Mouse (Mus musculus): ENCODE measurements around the gene Kcnip1.

Kcnip1 gene

GRCm38 (mm10) chr11:33992938-33993337, at the start of gene Kcnip1:
Gene Kcnip1 (minus strand): TSS chr11:33993152.
- no peak for DNase-seq (ENCODE audit: low spot score in 2 of 2)

- DNase-seq (ENCODE audit: low spot score in 2 of 2), result no peak
Measured at GRCm38 (mm10) chr11:34040061-34040460, 47.1 kb upstream of the Kcnip1 start.

- no peak for DNase-seq (ENCODE audit: low spot score in 2 of 2)
Measured at GRCm38 (mm10) chr11:34035909-34036658, 43.1 kb upstream of the Kcnip1 start.

- DNase-seq (ENCODE audit: low spot score in 2 of 2), result no peak
Measured at GRCm38 (mm10) chr11:34034794-34035193, 41.8 kb upstream of the Kcnip1 start.

- DNase-seq (ENCODE audit: low spot score in 2 of 2), result no peak
Measured at GRCm38 (mm10) chr11:34034008-34034505, 41.1 kb upstream of the Kcnip1 start.

- no peak for DNase-seq (ENCODE audit: low spot score in 2 of 2)
Measured at GRCm38 (mm10) chr11:34031015-34031805, 38.3 kb upstream of the Kcnip1 start.

GRCm38 (mm10) chr11:34029658-34030057, 36.7 kb upstream of the Kcnip1 start:
- no peak for DNase-seq (ENCODE audit: low spot score in 2 of 2)

- no peak for DNase-seq (ENCODE audit: low spot score in 2 of 2)
Measured at GRCm38 (mm10) chr11:34025091-34025490, 32.1 kb upstream of the Kcnip1 start.

- DNase-seq (ENCODE audit: low spot score in 2 of 2), result no peak
Measured at GRCm38 (mm10) chr11:34012007-34012652, 19.2 kb upstream of the Kcnip1 start.

GRCm38 (mm10) chr11:34010859-34011172, 17.9 kb upstream of the Kcnip1 start:
- no peak for DNase-seq (ENCODE audit: low spot score in 2 of 2)

GRCm38 (mm10) chr11:34010133-34010858, 17.3 kb upstream of the Kcnip1 start:
- no peak for DNase-seq (ENCODE audit: low spot score in 2 of 2)

GRCm38 (mm10) chr11:34009316-34010087, 16.6 kb upstream of the Kcnip1 start:
- DNase-seq (ENCODE audit: low spot score in 2 of 2), result no peak

GRCm38 (mm10) chr11:34008702-34009101, 15.8 kb upstream of the Kcnip1 start:
- DNase-seq (ENCODE audit: low spot score in 2 of 2), result peak; percentile 33 to 35

- DNase-seq (ENCODE audit: low spot score in 2 of 2), result no peak
Measured at GRCm38 (mm10) chr11:34008214-34008613, 15.3 kb upstream of the Kcnip1 start.

- DNase-seq (ENCODE audit: low spot score in 2 of 2), result no peak
Measured at GRCm38 (mm10) chr11:34007616-34008015, 14.7 kb upstream of the Kcnip1 start.

- no peak for DNase-seq (ENCODE audit: low spot score in 2 of 2)
Measured at GRCm38 (mm10) chr11:34002593-34002965, 9.6 kb upstream of the Kcnip1 start.

- DNase-seq (ENCODE audit: low spot score in 2 of 2), result peak; percentile 50 to 56
Measured at GRCm38 (mm10) chr11:34001938-34002592, 9.1 kb upstream of the Kcnip1 start.

- DNase-seq (ENCODE audit: low spot score in 2 of 2), result no peak
Measured at GRCm38 (mm10) chr11:34000416-34000815, 7.5 kb upstream of the Kcnip1 start.

GRCm38 (mm10) chr11:33998244-33998643, 5.3 kb upstream of the Kcnip1 start:
- DNase-seq (ENCODE audit: low spot score in 2 of 2), result no peak

GRCm38 (mm10) chr11:33993496-33993895, 544 bp upstream of the Kcnip1 start:
- DNase-seq (ENCODE audit: low spot score in 2 of 2), result no peak

GRCm38 (mm10) chr11:33990002-33990401, 3.0 kb downstream of the Kcnip1 start:
- DNase-seq (ENCODE audit: low spot score in 2 of 2), result no peak
